Mouse (Mus musculus): ENCODE measurements around the gene Gm45234. TPM values are rescaled to one million over a fixed set of nuclear protein-coding genes. Genes with fewer than 3 reads are reported as not detected.

Gene Gm45234
- polyA plus RNA-seq, 1 experiment: not detected

DNA sequence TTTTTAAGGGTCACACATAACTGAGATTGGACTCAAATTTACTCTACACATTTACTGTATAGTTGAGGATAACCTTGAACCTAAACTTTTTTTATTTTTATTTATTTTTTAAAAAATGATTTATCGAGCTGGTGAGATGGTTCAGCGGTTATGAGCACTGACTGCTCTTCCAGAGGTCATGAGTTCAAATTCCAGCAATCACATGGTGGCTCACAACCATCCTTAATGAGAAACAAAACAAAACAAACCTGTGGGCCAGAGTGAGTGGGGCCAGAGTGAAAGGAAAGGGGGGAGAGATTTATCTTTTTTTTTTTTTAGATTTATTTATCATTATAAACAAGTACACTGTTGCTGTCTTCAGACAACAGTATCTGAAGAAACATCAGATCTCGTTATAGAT is 36.1 kb upstream of the Gm45234 start:
- Histone ChIP-seq H3K4me3 (ENCODE audit: insufficient read depth, low read depth, low read length) (no peak overlapping the region), H3K27ac (ENCODE audit: insufficient read depth, low read depth, low read length) (no peak overlapping the region), H3K36me3 (ENCODE audit: control insufficient read depth, insufficient read depth, low read length) (no peaks in the 10 kb centered on the region), H3K27me3 (replicated peaks; ENCODE audit: control insufficient read depth, insufficient read depth, low read length) (no peaks in the 10 kb centered on the region), H3K4me1 (ENCODE audit: control insufficient read depth, insufficient read depth, low read length) (peaks cover 13% of the 10 kb centered on the region)
- DNase-seq: peak; percentile 80
- WGBS: 58% methylated on average over 3 of the region's 3 CpGs
- TF ChIP-seq CTCF (conservative IDR thresholded peaks at IDR 0.05; ENCODE audit: insufficient read depth, insufficient read length, low read depth, low read length) (no peak), POLR2A (IDR thresholded peaks at IDR 0.05; ENCODE audit: low read depth, low read length) (no peak)

DNA sequence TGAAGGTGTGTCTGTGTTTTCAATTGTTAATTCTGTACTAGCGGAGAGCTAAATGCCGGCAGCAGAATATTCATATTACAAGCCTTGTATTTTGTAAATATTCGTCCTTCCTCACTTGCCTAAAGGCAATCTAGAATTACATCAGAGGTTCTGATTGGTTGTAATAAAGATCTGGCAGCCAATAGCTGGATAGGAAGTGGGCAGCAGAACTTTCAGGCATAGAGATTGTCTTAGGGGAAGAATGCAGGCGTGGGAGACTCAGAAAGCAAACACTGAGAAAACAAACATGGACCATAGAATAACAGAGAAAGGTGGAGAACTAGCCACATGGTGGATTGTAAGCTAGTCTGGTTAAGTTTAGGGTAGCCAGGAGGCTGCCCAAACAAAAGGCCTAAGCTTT is 34.3 kb upstream of the Gm45234 start:
- peak; percentile 8 for DNase-seq
- H3K36me3 ChIP-seq (ENCODE audit: control insufficient read depth, insufficient read depth, low read length): no peaks in the 10 kb centered on the region
- no peak overlapping the region for H3K27ac ChIP-seq (ENCODE audit: insufficient read depth, low read depth, low read length)
- 56% methylated on average over 4 of the region's 4 CpGs for WGBS
- peaks cover 9% of the 10 kb centered on the region for H3K4me1 ChIP-seq (ENCODE audit: control insufficient read depth, insufficient read depth, low read length)
- no peak overlapping the region for H3K4me3 ChIP-seq (ENCODE audit: insufficient read depth, low read depth, low read length)
- H3K27me3 ChIP-seq (replicated peaks; ENCODE audit: control insufficient read depth, insufficient read depth, low read length): no peaks in the 10 kb centered on the region
- TF ChIP-seq POLR2A (IDR thresholded peaks at IDR 0.05; ENCODE audit: low read depth, low read length) (no peak), CTCF (conservative IDR thresholded peaks at IDR 0.05; ENCODE audit: insufficient read depth, insufficient read length, low read depth, low read length) (no peak)

DNA sequence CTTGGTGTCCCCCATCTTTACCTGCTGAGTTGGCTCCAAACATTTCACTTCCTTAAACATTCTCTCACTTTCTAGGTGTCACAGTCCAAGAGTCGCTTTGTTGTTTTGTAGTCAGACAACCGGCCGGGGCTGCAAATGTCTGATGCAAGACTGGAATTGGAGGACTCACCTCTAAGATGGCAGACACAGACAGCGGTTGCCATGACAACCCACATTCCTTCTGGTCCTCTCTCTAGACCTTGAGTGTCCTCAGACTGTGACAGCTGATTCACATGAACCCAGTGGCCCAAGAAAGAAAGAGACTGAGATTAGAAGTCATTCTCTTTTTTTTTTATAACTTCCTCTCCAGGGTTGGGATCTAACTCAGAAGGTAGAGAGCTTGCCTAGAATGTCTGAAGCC is 33.7 kb upstream of the Gm45234 start:
- Histone ChIP-seq H3K36me3 (ENCODE audit: control insufficient read depth, insufficient read depth, low read length) (no peaks in the 10 kb centered on the region), H3K4me3 (ENCODE audit: insufficient read depth, low read depth, low read length) (no peak overlapping the region), H3K4me1 (ENCODE audit: control insufficient read depth, insufficient read depth, low read length) (peaks cover 7% of the 10 kb centered on the region), H3K27ac (ENCODE audit: insufficient read depth, low read depth, low read length) (no peak overlapping the region), H3K27me3 (replicated peaks; ENCODE audit: control insufficient read depth, insufficient read depth, low read length) (no peaks in the 10 kb centered on the region)
- no peak for TF ChIP-seq POLR2A (IDR thresholded peaks at IDR 0.05; ENCODE audit: low read depth, low read length)
- TF ChIP-seq CTCF (conservative IDR thresholded peaks at IDR 0.05; ENCODE audit: insufficient read depth, insufficient read length, low read depth, low read length): no peak
- WGBS: 83% methylated on average over 4 of the region's 4 CpGs
- DNase-seq: peak; percentile 4

DNA sequence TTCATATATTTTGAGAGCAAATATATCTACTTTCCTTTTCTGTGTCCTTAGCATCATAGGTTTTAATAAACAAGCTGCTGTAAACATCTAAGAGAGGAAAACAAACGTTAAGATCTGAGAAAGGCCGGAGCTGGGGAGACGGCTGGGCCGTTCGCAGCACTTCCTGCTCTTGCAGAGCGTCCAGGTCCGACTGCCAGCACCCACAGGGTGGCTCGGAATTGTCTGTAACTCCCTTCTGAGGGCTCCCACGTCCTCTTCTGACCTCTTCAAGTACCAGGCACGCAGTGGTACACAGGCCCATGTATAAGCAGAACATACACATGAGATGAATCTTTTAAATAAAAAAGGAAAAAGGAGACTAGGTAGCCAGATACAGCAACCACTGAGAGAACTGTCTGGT is 31.9 kb upstream of the Gm45234 start:
- Histone ChIP-seq H3K4me3 (ENCODE audit: insufficient read depth, low read depth, low read length) (no peak overlapping the region), H3K27ac (ENCODE audit: insufficient read depth, low read depth, low read length) (no peak overlapping the region), H3K36me3 (ENCODE audit: control insufficient read depth, insufficient read depth, low read length) (no peaks in the 10 kb centered on the region), H3K27me3 (replicated peaks; ENCODE audit: control insufficient read depth, insufficient read depth, low read length) (no peaks in the 10 kb centered on the region), H3K4me1 (ENCODE audit: control insufficient read depth, insufficient read depth, low read length) (peaks cover 7% of the 10 kb centered on the region)
- WGBS: 72% methylated on average over 10 of the region's 10 CpGs
- TF ChIP-seq CTCF (conservative IDR thresholded peaks at IDR 0.05; ENCODE audit: insufficient read depth, insufficient read length, low read depth, low read length) (no peak), POLR2A (IDR thresholded peaks at IDR 0.05; ENCODE audit: low read depth, low read length) (no peak)
- DNase-seq: no peak

DNA sequence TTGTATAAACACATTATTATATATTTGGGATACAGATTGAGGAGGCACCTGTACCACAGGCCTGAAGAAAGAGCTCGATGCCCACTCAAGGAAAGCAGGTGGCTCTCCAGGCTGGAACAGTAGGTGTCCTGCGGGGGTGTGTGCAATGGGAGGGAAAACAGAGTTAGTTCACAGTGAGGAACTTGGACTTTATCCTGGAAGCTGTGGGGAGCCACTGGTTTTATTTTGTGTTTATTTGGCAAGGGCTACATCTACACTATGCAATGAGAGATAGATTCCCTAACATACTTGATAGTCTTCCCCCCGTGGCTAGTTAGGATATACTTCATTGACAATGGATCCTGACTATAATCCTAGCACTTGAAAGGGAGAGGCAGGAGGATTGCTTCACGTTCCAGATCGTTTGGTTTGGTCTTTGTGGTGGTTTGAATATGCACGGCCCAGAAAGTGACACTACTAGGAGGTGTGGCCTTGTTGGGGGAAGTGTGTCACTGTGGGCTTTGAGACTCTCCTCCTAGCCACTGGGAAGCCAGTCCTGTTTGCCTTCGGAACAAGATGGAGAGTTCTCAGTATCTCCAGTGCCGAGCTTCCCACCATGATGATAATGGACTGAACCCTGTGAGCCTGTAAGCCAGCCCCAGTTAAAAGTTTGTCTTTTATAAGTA is 31.1 kb upstream of the Gm45234 start:
- DNase-seq: peak; percentile 81
- WGBS: 36% methylated on average over 8 of the region's 8 CpGs

DNA sequence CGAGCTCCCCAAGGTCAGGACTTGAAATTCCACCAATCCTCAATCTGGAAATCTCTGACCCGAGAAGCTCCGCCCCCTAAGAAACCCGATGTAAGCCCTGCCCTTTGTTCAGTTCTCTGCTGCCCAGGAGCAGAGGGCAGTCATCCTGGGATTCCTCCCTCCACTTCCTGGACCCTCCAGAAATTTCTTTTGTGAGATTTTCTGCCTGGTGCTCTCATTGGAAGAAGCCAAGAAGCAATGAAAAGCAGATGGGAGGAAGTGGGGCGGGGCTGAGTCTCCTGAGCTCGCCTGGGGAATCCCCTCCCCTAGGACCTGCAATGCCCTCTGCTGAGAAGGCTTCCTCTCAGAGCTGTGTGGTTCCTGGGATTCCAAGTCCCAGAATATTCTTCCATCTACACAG is 26.6 kb upstream of the Gm45234 start:
- peaks cover 2% of the 10 kb centered on the region; the same call in 1 of the 2 replicates for H3K4me1 ChIP-seq (ENCODE audit: control insufficient read depth, insufficient read depth, low read length)
- WGBS: 25% methylated on average over 6 of the region's 6 CpGs
- no peaks in the 10 kb centered on the region for H3K36me3 ChIP-seq (ENCODE audit: control insufficient read depth, insufficient read depth, low read length)
- DNase-seq: peak; percentile 64
- no peaks in the 10 kb centered on the region for H3K27me3 ChIP-seq (replicated peaks; ENCODE audit: control insufficient read depth, insufficient read depth, low read length)
- H3K4me3 ChIP-seq (ENCODE audit: insufficient read depth, low read depth, low read length): no peak overlapping the region
- H3K27ac ChIP-seq (ENCODE audit: insufficient read depth, low read depth, low read length): no peak overlapping the region
- TF ChIP-seq POLR2A (IDR thresholded peaks at IDR 0.05; ENCODE audit: low read depth, low read length) (no peak), CTCF (conservative IDR thresholded peaks at IDR 0.05; ENCODE audit: insufficient read depth, insufficient read length, low read depth, low read length) (no peak)

More for the DNA sequence above, 31.1 kb upstream of the Gm45234 start:
- TF ChIP-seq POLR2A (IDR thresholded peaks at IDR 0.05; ENCODE audit: low read depth, low read length) (no peak), CTCF (conservative IDR thresholded peaks at IDR 0.05; ENCODE audit: insufficient read depth, insufficient read length, low read depth, low read length) (0 out of 2 replicates have a peak, but pooled peaks have one; percentile 4)
- Histone ChIP-seq H3K27ac (ENCODE audit: insufficient read depth, low read depth, low read length) (peak overlapping the region; percentile 16; the same call in 1 of the 2 replicates), H3K4me1 (ENCODE audit: control insufficient read depth, insufficient read depth, low read length) (peaks cover 2% of the 10 kb centered on the region; the same call in 1 of the 2 replicates), H3K36me3 (ENCODE audit: control insufficient read depth, insufficient read depth, low read length) (no peaks in the 10 kb centered on the region), H3K4me3 (ENCODE audit: insufficient read depth, low read depth, low read length) (no peak overlapping the region), H3K27me3 (replicated peaks; ENCODE audit: control insufficient read depth, insufficient read depth, low read length) (no peaks in the 10 kb centered on the region)

DNA sequence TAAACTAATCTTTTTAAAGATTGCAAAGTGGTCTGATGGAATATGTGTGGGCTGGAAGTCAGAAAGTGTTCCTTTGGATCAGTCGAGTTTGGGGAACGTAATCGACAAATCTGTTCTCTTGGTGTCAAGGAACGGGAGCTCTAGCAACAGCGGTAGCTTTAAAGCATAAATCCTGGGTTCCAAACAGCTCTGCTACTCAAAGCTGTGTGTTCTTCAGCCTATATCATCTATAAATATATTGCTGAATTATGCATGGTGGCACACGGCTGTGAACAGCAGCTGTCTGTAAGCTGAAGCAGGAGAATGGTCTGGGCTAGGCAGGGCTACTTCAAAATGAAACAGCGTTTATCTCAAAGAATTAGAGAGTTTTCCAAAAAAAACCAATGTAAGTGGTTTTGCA is 25.1 kb upstream of the Gm45234 start:
- 88% methylated on average over 7 of the region's 7 CpGs for WGBS

More for the DNA sequence above, 25.1 kb upstream of the Gm45234 start:
- no peaks in the 10 kb centered on the region for H3K36me3 ChIP-seq (ENCODE audit: control insufficient read depth, insufficient read depth, low read length)
- no peak for DNase-seq
- TF ChIP-seq POLR2A (IDR thresholded peaks at IDR 0.05; ENCODE audit: low read depth, low read length): no peak
- TF ChIP-seq CTCF (conservative IDR thresholded peaks at IDR 0.05; ENCODE audit: insufficient read depth, insufficient read length, low read depth, low read length): no peak
- no peak overlapping the region for H3K27ac ChIP-seq (ENCODE audit: insufficient read depth, low read depth, low read length)
- H3K4me3 ChIP-seq (ENCODE audit: insufficient read depth, low read depth, low read length): no peak overlapping the region
- no peaks in the 10 kb centered on the region; the same call in 1 of the 2 replicates for H3K4me1 ChIP-seq (ENCODE audit: control insufficient read depth, insufficient read depth, low read length)
- no peaks in the 10 kb centered on the region for H3K27me3 ChIP-seq (replicated peaks; ENCODE audit: control insufficient read depth, insufficient read depth, low read length)

Measured in kidney, adult 2 months (tissue).